Mouse (Mus musculus): ENCODE data around the gene Popdc3. TPM values are rescaled to one million over a fixed set of nuclear protein-coding genes. Genes with fewer than 3 reads are reported as not detected.

The Popdc3 gene
- total RNA-seq, 2 experiments from 2014 or later = 22.1 to 22.7 TPM

Other genes with a start within 250 kb of the Popdc3 start
- gene Prep, start 110.9 kb upstream of the Popdc3 start, total RNA-seq (2021) = 10 to 100 TPM; 20.4 to 21.3 TPM
- gene Bves, start 157.7 kb downstream of the Popdc3 start, total RNA-seq (2021) = 10 to 100 TPM; 47.9 to 50.7 TPM

Data from heart, postnatal 10 days (tissue).